Mouse (Mus musculus) cortical plate, adult 2 months (tissue): ENCODE data around the gene Mgat4d. TPM values are rescaled to one million over a fixed set of nuclear protein-coding genes. Genes with fewer than 3 reads are reported as not detected.
"Not testable (repeated sequence)": the region's sequence is repeated elsewhere in the genome, so short reads cannot be mapped to it uniquely, and the experiment has no call there.

ENCODE experiments used
- H3K27ac ChIP-seq: fragments of 200-500 bp; 2 replicates; pipeline ENCODE4 v1.5.1; 2012; ENCODE audit warnings: low read length, control low read depth, inconsistent platforms; ENCODE audit not compliant: insufficient read depth
- H3K4me1 ChIP-seq: fragments of 200-500 bp; 2 replicates; pipeline ENCODE4 v1.6.1; 2011; ENCODE audit warnings: low read length; ENCODE audit not compliant: control insufficient read depth, insufficient read depth
- H3K4me3 ChIP-seq: fragments of 200-500 bp; 2 replicates; pipeline ENCODE4 v1.5.1; 2011; ENCODE audit warnings: mild to moderate bottlenecking, low read length, control low read depth; ENCODE audit not compliant: insufficient read depth
- CTCF ChIP-seq: fragments of 200-500 bp; IDR thresholded peaks from 2 replicates; pipeline ENCODE4 v1.5.1; 2011; ENCODE audit warnings: mild to moderate bottlenecking, control low read depth, low read length; ENCODE audit not compliant: insufficient read depth; ENCODE audit errors: extremely low read depth
- POLR2A ChIP-seq: fragments of 200-500 bp; IDR thresholded peaks from 2 replicates; pipeline ENCODE4 v1.6.1; 2011; ENCODE audit warnings: mild to moderate bottlenecking, low read length, control low read depth; ENCODE audit not compliant: insufficient read depth; ENCODE audit errors: extremely low read depth
- polyA plus RNA-seq: library from polyadenylated mRNA; depleted of rRNA; stranded (reverse); fragments of >200 nt; gene quantifications from 2 replicates; pipeline ENCODE4 v1.2.3, GENCODE M21; 2012; rRNA removed

The Mgat4d gene
- polyA plus RNA-seq = not detected in 2 replicates

DNA sequence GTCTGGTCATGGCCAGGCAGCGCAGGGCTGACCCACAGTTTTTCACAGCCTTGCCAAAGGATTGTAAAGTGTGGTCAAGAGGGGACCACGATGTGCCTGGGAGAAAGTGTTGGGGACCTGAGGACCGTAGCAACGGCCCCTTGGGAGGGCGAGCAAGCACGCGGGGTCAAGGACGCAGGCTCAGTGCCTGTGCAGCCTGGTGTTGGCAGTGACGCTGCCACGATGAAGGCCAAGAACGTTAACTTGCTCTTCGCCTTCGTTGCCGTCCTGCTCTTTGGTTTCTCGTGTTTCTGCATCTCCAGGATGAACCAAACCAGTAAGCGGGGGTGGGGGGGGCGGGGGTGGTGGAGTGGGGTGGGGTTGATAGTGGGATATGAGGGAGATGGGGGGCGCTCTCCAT is at the start of gene Mgat4d:
Gene Mgat4d, plus strand, starts transcription at position 209 of the 400 bp plus-strand sequence.
- Histone ChIP-seq H3K4me1 (no peaks in the 10 kb centered on the region), H3K27ac (no peak within 1 kb of the TSS), H3K4me3 (no peak within 1 kb of the TSS)
- no peak for TF ChIP-seq CTCF
- TF ChIP-seq POLR2A = no peak

DNA sequence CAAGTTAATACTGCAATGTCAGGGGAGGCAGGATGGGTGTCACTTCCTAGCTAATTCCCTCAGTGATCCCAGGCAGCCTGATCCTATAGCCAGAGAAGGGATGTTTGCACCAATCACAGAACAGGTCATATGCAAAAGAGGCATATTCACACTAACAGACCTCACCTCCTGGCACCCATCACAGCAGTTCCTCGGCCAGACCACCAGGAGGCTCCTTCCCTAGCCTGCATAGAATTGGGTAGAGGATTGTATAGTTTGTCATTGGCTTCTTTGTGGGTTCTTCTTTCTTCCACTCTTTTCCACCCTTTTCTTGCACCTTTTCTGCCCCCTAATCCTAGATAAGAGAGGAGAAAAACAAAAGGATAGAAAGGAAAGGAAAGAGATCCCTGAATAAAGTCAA is 48.1 kb upstream of the Mgat4d start:
- TF ChIP-seq CTCF = 0 out of 2 replicates have a peak, but pooled peaks have one; percentile 10
- TF ChIP-seq POLR2A = no peak
- Histone ChIP-seq H3K4me1 (no peaks in the 10 kb centered on the region), H3K4me3 (no peak overlapping the region), H3K27ac (no peak overlapping the region)

- no peak overlapping the region for H3K27ac ChIP-seq
- no peaks in the 10 kb centered on the region for H3K4me1 ChIP-seq
- H3K4me3 ChIP-seq = no peak overlapping the region
- TF ChIP-seq CTCF = no peak
- TF ChIP-seq POLR2A = no peak
Observed at GRCm38 (mm10) chr8:83304946-83305345, 43.3 kb upstream of the Mgat4d start.

- H3K4me1 ChIP-seq = no peaks in the 10 kb centered on the region
- no peak overlapping the region for H3K27ac ChIP-seq
- no peak overlapping the region for H3K4me3 ChIP-seq
- TF ChIP-seq POLR2A (no peak), CTCF (no peak)
Observed at GRCm38 (mm10) chr8:83309836-83310235, 38.4 kb upstream of the Mgat4d start.

DNA sequence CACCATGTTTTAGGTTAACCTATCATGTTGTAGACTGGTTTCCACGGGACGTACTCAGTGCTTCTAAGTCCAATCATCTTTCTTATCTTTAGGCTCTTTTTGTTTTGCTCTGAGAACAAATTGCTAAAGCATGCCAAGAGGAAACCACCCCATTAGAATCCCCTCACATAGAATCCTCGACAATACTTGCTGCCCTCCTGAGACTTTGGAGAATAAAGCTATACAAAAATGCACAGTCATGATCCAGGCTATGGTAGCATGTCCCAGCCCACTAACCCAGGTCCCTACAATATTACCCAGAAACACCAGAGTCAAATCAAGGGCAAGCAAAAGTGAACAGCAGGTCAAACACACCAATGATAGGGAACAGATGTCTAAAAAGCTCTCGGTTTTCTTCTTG is 33.2 kb upstream of the Mgat4d start:
- H3K27ac ChIP-seq, H3K4me3 ChIP-seq, H3K4me1 ChIP-seq: not testable (repeated sequence)

DNA sequence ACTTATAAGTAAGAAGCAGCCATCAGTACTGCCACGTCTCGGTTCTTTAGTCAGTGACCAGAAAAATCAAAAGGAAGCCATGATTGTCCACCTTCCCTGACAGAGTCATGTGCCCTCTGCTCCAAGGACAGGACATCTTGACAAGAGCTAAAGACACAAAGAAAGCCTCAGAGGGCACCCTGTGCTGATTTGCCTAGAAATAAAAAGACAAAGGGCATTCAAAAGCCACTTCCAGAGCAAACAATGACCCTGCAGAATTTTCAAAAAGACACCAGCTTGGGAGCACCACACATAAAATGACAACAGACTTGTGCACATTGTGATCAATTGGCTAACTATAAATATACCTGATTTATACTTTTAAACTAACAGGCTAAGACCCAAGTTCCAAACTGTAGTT is 32.6 kb upstream of the Mgat4d start:
- Histone ChIP-seq H3K27ac (no peak overlapping the region), H3K4me1 (no peaks in the 10 kb centered on the region), H3K4me3 (no peak overlapping the region)
- TF ChIP-seq POLR2A (no peak), CTCF (no peak)

GRCm38 (mm10) chr8:83320543-83320942 is 27.7 kb upstream of the Mgat4d start:
- no peak for TF ChIP-seq POLR2A
- no peak for TF ChIP-seq CTCF
- no peaks in the 10 kb centered on the region for H3K4me1 ChIP-seq
- no peak overlapping the region for H3K27ac ChIP-seq
- H3K4me3 ChIP-seq = no peak overlapping the region

DNA sequence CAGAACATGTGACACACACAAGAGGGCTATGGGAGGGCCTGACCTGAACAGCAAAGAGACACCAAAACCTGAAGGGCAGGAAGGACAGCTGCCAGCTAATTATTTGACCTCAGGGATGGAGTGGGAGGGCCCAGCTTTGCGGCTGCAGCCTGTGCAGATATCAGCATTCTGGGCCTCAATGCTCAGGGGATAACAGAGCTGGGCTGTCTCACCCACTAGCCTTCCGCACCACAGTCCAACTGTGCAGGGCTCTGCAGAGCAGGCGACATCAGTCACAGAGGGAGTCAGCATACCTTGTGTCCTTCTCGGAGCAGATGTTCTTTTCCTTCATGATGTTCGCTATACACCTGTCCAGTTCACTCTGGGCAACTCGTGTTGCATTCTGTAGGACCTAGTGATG is 25.9 kb upstream of the Mgat4d start:
- H3K4me1 ChIP-seq = no peaks in the 10 kb centered on the region
- H3K27ac ChIP-seq = no peak overlapping the region
- TF ChIP-seq POLR2A (no peak), CTCF (no peak)
- H3K4me3 ChIP-seq = no peak overlapping the region

DNA sequence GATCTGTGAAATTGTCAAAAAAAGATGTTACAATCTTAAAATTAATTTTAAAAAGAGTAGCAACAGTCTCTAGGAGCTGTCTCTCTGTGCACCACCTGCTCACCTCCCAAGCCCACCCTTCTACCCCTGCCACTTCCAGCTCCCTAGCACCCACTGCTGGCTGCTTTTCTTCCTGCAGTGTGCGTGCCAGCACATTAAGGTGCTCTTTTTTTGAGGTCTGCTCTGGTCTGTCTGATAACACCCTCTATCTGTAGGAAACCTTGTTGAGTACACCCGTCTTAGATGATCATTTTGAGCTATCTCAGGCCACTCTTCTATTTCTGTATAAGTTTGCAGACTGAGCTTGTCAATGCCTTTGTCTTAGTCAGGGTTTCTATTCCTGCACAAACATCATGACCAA is 25.2 kb upstream of the Mgat4d start:
- Histone ChIP-seq H3K27ac (no peak overlapping the region), H3K4me1 (no peaks in the 10 kb centered on the region), H3K4me3 (no peak overlapping the region)
- TF ChIP-seq POLR2A (no peak), CTCF (no peak)

- H3K4me1 ChIP-seq = no peaks in the 10 kb centered on the region
- H3K27ac ChIP-seq = no peak overlapping the region
- TF ChIP-seq CTCF (no peak), POLR2A (no peak)
- H3K4me3 ChIP-seq = no peak overlapping the region
Observed at GRCm38 (mm10) chr8:83327889-83328288, 20.4 kb upstream of the Mgat4d start.

DNA sequence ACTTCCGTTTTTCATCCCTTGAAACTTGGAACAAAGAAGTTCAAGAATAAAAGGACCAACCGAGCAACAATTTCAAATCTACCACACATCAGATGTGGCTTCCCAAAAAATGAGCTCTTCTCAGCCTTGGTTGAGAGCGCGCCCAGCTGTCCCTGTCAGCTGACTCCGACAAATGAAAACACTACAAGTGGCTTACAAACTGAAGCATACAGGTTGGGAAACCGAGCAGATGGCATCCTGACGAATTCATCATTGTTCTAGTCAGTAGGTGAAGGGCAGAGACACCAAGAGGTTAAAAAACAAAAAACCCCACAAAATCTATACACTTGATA is 16.7 kb upstream of the Mgat4d start:
- Histone ChIP-seq H3K4me1 (no peaks in the 10 kb centered on the region), H3K4me3 (peak overlapping the region; percentile 72), H3K27ac (no peak overlapping the region)
- TF ChIP-seq CTCF (no peak), POLR2A (no peak)
